Mouse (Mus musculus) testis, adult 2 months (tissue): Measurements from ENCODE around the gene Stk25.

Experiments
- CTCF ChIP-seq: fragments of 200-500 bp; IDR thresholded peaks from 2 replicates; pipeline ENCODE4 v1.5.1; 2012; ENCODE audit warnings: low read depth, mild to moderate bottlenecking, inconsistent platforms, low read length, moderate library complexity; ENCODE audit not compliant: control insufficient read depth, insufficient read depth, insufficient replicate concordance
- POLR2A ChIP-seq: fragments of 200-500 bp; IDR thresholded peaks from 2 replicates; pipeline ENCODE4 v1.6.1; 2012; ENCODE audit warnings: low read depth, mild to moderate bottlenecking, inconsistent platforms, low read length, moderate library complexity; ENCODE audit not compliant: control insufficient read depth

DNA sequence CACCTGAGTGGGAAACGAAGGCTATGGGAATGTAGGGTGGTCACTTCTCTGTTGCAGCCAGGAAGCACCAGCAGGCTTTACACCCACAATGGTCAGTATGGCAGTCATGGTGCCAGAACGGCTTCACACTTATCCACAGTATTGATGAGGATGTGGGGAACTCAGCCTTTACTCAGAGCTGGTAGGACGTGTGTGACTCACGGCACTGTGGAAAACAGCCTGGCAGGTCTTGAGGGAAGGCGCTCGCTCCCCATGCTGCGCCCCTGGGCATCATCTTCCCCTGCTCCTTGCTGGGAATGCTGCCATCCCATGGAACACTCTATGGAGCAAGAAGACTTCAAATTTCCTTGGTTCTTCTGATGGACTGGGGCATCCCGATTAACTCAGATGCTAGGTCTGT lies 32.6 kb upstream of the Stk25 start:
- TF ChIP-seq CTCF (no peak), POLR2A (no peak)
